Mouse (Mus musculus): ENCODE results near the gene Map2k3.
"Not testable (repeated sequence)": the region's sequence is repeated elsewhere in the genome, so short reads cannot be mapped to it uniquely, and the experiment has no call there.

Gene Map2k3

DNA sequence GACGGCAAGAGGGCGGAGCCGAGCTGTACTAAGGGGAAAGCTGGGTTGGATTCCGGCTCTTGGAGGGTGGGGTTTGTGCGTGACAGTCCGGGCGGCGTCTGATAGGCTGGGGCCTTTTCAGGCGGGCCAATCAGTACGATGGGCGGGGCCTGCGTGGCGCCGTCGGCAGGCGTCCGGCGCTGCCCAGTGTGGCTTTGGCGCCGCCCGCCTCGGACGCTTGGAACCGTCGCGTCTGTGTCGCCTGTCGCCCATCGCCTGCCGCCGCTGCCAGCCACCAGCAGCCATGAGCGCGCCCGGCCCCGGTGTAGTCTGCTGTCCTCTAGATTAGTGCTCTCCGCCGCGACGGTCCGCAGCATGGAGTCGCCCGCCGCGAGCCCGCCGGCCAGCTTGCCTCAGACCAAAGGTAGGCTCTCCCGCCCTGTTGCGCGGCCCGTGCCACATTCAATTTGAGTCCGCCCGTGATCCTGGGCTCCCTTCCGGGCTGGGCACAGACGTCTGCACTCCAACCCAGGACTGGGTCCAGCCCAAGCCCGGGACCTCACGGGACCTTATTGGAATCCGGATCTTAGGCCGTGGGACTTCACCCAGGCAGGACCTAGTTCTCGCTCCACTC is at the start of gene Map2k3:
Map2k3 (plus strand) TSS at position 165 of the 613 bp plus-strand sequence.
- peak; percentile 93 for DNase-seq (ENCODE audit: low spot score)

DNA sequence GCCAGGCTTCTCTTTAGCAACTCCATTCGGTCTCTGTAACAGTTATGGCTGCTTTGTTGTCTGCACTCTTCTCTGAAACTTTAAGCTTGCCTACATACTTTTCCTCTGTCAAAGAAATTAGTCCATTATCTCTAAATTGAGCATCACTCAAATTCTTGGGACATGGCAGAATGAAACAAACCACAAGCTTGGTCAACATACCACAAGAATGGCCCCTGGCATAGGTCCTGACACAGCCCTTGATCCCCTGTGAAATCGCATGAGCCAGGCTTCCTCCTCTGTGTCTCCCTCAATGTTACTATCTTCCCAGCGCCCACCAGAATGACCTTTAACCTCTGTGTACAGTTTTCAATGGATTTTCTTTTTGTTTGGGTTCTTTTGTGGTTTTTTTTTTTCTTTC is 49.4 kb upstream of the Map2k3 start:
- no peak for DNase-seq (ENCODE audit: low spot score)

DNA sequence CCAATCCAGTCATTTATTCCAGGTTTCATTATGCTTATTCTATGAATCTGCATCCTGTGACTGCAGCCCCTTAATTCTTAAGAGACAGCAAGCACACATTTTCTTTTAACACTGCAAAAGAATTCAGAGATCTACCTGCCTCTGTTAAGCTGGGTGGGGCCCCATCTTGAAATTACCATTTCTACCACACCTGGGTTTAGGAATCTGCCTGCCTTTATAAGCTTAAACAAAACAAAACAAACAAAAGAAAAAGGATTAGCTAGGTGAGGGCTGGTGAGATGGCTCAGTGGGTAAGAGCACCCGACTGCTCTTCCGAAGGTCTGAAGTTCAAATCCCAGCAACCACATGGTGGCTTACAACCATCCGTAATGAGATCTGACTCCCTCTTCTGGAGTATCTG is 44.8 kb upstream of the Map2k3 start:
- DNase-seq (ENCODE audit: low spot score), result not testable (repeated sequence)

GRCm38 (mm10) chr11:60889861-60890260 is 42.0 kb upstream of the Map2k3 start:
- no peak for DNase-seq (ENCODE audit: low spot score)

DNA sequence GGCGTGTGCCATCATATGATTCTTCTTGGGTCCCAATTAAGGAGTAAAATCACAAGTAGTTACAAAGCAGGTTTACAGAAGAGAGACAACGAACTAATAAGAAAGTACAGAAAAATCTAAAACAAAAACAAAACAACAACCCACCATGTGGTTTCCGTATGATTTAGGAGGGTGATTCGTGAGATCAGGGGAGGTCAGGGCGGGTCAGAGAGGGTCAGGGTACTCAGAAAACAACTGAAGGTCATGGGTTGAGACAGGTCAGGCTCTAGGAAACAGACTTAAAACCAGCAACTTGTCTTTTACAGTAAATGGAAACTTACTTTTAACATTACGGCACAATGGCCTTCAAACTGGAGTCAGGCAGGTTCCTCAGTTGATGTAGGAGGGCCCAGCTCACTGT is 41.5 kb upstream of the Map2k3 start:
- no peak for DNase-seq (ENCODE audit: low spot score)

- DNase-seq (ENCODE audit: low spot score), result no peak
Measured at GRCm38 (mm10) chr11:60890744-60891143, 41.1 kb upstream of the Map2k3 start.

DNA sequence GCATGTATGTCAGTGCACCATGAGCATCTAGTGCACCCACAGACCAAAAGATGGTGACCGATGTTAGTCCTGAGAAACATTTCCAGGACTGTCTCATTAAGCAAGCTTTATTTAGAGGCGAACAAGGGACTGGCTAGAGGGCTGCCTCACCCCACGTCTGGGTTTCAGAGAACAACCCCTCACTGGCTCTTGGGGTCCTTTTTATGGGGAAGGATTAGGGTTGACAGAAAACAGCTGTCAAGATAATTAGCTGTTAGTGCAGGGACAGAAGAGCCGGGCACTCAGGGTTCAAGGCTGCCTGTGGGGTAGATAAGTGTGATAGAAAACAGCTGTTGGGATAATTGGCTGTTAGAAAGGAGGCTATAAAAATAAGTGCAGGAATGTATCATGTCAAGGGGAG is 35.9 kb upstream of the Map2k3 start:
- no peak for DNase-seq (ENCODE audit: low spot score)

DNA sequence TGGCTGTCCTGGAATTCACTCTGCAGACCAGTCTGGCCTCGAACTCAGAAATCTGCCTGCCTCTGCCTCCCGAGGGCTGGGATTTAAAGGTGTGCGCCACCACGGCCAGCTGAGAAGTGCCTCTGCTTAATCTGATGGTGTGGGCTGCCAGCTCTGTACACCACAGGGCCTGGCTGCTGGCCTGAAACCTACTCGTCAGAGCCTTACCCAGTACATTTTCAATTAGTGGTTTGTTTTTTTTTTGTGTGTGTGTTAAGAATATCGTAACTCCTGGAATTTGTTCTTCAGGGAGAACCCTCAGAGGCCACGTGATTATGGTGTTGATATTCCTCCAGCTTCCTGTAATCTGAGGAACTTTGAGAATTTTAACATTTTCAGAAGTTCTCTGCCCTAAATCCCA is 29.8 kb upstream of the Map2k3 start:
- DNase-seq (ENCODE audit: low spot score), result no peak

DNA sequence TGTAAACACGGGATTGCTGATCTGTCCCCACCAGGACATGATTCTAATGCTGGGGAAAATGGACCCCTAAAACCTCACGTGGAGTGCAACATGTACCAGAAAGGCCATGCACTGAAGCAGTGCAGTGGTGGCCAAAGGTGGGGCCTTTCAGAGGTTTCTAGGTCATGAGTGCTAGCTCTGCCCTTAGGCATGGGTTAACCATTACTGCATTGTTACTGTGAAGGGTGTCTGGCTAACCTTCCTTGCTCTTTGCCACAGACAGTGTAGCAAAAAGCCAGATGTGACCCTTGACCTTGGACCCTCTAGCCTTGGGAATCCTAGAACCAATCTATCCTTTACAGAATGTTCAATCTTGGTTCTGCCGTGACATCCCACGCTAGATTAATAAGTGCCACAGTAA is 29.3 kb upstream of the Map2k3 start:
- no peak for DNase-seq (ENCODE audit: low spot score)

DNA sequence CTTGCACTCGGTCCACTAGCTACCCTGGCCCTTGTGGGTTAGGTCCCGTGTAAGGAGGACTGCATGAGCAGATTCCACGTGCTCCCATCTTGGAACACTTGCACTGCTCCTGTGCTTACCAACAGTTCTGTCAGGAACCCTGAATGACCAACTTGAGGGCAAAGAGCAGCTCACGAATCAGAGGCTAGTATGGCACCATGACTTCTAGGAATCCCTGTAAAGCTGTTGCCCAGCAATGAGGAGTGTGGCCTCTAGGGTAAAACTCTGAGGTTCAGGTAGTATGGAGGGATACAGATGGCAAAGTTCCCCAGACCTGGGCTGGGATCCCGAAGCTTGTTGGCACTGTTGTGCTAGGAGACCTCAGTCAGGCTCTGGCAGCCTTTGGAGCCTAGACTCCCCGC is 28.2 kb upstream of the Map2k3 start:
- DNase-seq (ENCODE audit: low spot score), result no peak

DNA sequence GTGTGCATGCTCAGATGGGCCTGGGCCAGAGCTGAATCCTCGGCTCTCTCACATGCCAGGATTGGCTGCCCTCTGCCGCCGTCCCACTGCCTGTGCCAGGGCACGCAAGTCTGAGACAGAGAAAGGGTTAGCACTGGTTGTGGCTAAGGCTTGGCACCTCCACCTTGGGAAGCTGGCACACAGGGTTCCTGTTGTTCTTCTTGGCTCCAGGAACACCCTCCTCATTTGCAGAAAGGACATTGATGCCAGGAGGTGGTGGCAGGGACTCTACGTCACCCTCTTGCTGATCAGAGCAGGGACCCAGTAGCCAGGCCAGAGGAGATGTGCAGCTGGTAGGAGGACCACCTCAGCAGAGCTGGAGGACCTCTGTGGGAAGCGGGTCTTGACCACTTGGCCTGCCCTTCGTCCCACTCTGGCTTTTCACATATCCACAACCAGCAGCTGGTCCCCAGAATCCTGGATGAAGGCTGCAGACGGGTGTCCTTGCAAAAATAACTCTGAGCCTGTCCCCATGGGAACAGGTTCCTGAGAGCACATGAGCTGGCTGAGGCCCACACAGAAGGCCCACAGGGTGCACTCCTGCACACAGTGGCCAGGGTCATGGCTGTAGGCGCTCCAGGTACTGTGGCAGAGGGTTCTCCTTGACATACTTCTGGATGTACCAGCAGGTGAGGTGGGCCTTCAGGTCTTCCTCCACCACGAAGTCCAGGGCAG is 26.3 kb upstream of the Map2k3 start:
- DNase-seq (ENCODE audit: low spot score), result no peak

DNA sequence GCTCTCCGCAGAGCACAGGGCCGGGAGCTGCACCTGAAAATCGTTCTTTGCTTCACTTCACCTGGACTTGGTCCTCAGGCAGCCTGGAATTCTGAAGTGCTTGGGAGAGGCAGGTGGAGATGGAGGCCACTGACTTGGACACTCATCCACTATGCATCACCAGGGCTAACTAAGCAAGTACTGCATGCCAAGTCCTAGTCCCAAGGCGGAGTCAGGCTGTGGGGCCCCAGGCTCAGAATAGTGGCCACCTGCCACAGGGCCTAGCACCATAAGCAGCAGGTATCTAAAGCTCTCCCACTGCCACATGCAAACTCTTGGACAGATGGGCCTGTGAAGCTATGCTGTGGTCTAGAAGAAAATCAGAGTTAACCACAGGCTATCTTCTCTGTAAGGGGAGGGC is 25.4 kb upstream of the Map2k3 start:
- DNase-seq (ENCODE audit: low spot score), result no peak

GRCm38 (mm10) chr11:60908073-60908472 is 23.8 kb upstream of the Map2k3 start:
- DNase-seq (ENCODE audit: low spot score), result no peak

DNA sequence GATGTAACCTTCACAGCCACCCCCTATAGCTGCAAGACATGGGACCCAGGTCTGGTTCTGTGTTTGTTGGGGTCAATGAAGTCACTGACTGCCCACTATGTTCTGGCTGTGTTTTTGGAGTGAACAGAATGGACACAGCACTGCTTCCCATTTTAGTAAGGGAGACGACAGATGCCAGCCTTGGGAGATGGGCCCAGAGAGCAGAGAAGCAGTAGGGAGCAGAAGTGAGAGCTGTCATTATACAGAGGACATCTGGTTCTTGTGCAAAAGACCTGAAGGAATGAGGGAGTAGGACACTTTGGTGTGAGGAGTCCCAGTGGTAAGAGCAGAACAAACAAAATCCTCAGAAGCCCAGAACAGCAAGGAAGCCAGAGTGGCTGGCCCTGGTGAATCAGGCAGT is 22.2 kb upstream of the Map2k3 start:
- DNase-seq (ENCODE audit: low spot score), result no peak

GRCm38 (mm10) chr11:60912525-60912973 is 19.3 kb upstream of the Map2k3 start:
- no peak for DNase-seq (ENCODE audit: low spot score)

DNA sequence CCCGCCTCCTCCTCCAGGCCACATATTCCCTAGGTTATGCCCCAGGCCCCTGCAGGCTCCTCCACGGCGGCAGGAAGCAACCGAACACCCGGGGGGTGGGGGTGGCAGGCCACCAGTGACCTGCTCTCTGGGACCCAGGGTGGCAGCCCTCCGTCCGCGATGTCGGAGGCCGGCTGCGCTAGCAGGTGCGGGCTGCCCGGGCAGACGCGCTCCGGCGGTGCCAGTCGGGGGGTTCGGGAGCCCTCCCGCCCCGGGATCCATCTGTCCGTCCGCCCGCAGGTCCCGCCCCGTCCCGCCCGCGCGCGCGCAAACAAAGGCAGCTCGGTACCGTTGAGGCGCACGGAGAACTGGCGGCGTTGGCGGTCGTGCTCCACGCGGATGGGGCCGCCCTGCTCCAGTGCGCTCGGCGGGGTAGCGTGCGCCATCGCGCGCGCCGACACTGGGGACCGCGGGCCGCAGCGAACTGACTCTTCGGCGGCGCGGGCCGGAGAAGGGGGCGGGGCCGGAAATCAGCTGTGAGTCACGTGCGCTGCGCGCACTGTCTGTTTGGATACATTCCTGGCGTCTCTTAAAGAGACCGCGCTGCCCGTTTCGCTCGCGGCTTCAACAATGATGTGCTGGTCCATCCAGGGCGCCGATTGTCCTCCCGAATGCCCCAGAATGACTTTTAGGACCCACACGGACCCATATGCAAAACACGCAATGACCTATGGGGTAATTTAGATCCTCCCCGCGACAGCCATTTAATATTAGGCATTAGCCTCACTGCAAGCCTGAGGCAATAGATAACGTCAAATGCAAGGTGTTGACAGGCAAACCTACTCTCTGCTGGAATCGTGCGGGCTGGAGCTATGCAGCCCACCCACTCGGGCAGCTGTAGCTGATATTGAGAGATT is 18.3 kb upstream of the Map2k3 start:
- DNase-seq (ENCODE audit: low spot score), result peak; percentile 84

DNA sequence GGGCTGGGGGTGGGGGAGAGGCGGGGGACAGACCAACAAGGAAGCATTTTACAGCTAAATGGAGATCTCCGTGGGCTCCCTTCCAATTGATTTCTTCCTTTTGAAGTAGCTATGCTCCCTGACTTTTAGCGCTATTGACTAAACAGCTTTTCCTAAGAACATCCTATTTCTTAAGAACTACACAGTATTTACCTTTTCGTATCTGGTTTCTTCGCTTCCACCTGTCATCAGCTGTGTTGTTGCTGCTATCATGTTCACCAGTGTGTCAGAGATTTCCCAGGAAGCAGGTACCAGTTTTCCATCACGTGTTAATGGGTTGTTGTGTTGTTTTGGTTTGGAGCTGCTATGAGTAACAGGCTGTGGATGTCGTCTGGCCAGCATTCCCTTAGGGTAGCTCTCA is 17.3 kb upstream of the Map2k3 start, which contains the start of gene Natd1:
Natd1 (minus strand) TSS at position 260 of the 400 bp plus-strand sequence.
- DNase-seq (ENCODE audit: low spot score), result no peak

DNA sequence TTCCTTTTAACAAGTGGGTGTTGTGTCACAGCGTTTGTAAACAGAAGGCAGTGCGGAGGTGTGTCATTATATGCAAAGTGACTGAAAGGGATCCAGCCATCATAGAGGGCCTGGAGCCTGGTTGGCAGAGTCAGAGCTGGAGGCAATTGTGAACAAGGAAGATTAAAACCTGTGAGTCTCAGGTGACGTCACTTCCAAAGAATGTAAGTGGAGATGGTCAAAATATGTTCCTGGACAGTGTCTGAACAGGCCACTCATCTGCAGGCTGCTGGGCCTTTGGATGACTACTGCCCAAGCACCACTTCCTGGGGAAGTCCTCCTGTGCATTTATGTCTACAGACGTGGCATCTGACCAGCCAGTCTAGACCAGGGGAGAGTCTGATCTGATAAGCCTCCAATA is 16.6 kb upstream of the Map2k3 start:
- no peak for DNase-seq (ENCODE audit: low spot score)

- no peak for DNase-seq (ENCODE audit: low spot score)
Measured at GRCm38 (mm10) chr11:60920021-60920420, 11.8 kb upstream of the Map2k3 start.

DNA sequence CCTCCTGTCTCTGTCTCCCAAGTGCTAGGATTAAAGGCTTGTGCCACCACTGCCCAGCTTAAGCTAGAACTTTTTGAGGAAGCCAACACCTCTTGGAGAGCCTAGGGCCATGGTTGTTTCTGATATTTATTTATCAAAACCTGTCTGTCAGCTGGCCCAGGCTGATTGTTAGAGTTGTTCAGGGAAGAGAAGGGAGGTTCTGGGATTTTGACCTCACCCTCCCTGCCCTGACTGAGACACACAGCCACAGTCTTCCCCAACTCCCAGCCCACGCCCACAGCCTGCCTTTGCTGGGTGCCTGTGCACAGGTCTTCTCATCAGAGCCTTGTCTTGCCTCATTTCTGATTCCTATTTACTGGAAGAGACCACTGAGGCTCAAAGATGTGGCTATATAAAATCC is 9.6 kb upstream of the Map2k3 start:
- DNase-seq (ENCODE audit: low spot score), result no peak

DNA sequence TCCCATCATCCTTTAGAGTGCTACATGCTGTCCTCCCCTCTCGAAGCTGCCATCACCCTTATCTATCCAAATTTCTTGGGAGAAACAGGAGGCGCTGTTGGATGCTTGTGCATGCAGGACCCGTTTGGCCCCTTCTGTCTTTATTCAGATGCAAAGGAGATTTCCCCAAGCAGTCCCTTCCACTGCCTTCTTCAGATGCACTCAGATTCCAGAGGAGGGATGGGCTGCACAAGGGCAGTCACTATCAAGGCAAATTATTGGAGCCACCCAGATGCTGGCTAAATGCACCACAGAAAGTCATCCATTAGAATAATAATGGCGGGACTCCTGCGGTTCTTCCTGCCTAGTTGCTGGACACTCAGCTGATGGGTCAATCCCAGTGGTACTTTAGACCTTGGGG is 8.9 kb upstream of the Map2k3 start:
- no peak for DNase-seq (ENCODE audit: low spot score)

DNA sequence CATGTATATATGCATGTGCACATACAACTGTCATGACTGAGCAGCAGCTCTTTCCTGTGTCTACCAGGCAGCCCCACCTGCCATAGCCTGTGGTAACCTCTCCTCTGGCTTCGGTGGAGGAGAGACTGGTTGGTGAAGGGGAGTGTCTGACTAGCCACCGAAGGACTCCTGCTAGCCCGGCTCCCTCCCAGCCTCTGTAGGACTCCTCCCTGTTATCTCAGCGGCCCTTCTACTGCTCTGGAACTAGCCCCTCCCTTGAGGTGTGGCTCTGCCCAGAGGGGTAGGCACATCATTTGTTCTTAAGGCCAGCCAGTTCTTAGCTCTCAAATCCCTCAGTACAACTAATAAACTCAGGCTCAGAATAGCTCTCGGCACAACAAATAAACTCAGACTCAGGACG is 7.3 kb upstream of the Map2k3 start:
- no peak for DNase-seq (ENCODE audit: low spot score)

- no peak for DNase-seq (ENCODE audit: low spot score)
Measured at GRCm38 (mm10) chr11:60924981-60925380, 6.9 kb upstream of the Map2k3 start.

Data from T-cell, adult 2 months (primary cell).